Mouse (Mus musculus) liver, adult 2 months (tissue): ENCODE measurements around the gene Chit1. TPM values are rescaled to one million over a fixed set of nuclear protein-coding genes. Genes with fewer than 3 reads are reported as not detected.

Experiments
- DNase-seq: peaks from one replicate; pipeline ENCODE4 v3.0.0-alpha.2; 2011; ENCODE audit warnings: low read depth, low spot score; ENCODE audit errors: extremely low read depth
- H3K27ac ChIP-seq: fragments of 200-500 bp; replicated peaks from 2 replicates; pipeline ENCODE4 v1.5.1; 2012; ENCODE audit warnings: low read depth, mild to moderate bottlenecking, control low read depth, inconsistent platforms, low read length; ENCODE audit not compliant: insufficient read depth
- H3K27me3 ChIP-seq: fragments of 200-500 bp; 2 replicates; pipeline ENCODE4 v1.6.1; 2012; ENCODE audit warnings: mild to moderate bottlenecking, moderate library complexity, low read length, inconsistent platforms; ENCODE audit not compliant: control insufficient read depth, insufficient read depth
- H3K36me3 ChIP-seq: fragments of 200-500 bp; 2 replicates; pipeline ENCODE4 v1.6.1; 2012; ENCODE audit warnings: low read length, inconsistent platforms; ENCODE audit not compliant: control insufficient read depth, insufficient read depth
- H3K4me1 ChIP-seq: fragments of 200-500 bp; 2 replicates; pipeline ENCODE4 v1.6.1; 2011; ENCODE audit warnings: low read length; ENCODE audit not compliant: control insufficient read depth, insufficient read depth
- H3K4me3 ChIP-seq: fragments of 200-500 bp; 2 replicates; pipeline ENCODE4 v1.5.1; 2011; ENCODE audit warnings: low read depth, mild to moderate bottlenecking, control low read depth, low read length, moderate library complexity; ENCODE audit not compliant: insufficient read depth
- H3K79me2 ChIP-seq: fragments of 200-500 bp; 2 replicates; pipeline ENCODE4 v1.6.1; 2012; ENCODE audit warnings: inconsistent platforms, mild to moderate bottlenecking, low read length, moderate library complexity; ENCODE audit not compliant: control insufficient read depth, insufficient read depth
- H3K9ac ChIP-seq: fragments of 200-500 bp; 2 replicates; pipeline ENCODE4 v1.6.1; 2012; ENCODE audit warnings: low read depth, mild to moderate bottlenecking, control low read depth, inconsistent platforms, low read length
- CTCF ChIP-seq: fragments of 200-500 bp; IDR thresholded peaks from 2 replicates; pipeline ENCODE4 v1.5.1; 2011; ENCODE audit warnings: low read depth, low read length, control low read depth
- POLR2A ChIP-seq: fragments of 200-500 bp; IDR thresholded peaks from 2 replicates; pipeline ENCODE4 v1.6.1; 2011; ENCODE audit warnings: low read length, control low read depth; ENCODE audit not compliant: insufficient read depth; ENCODE audit errors: extremely low read depth
- whole genome bisulfite sequencing: fragments of 180-500 bp; shearing (Covaris S2); methylation state at CpG from one replicate; pipeline ENCODE4 v1.1.7; 2018; 5-methylcytosine and 5-hydroxymethylcytosine counted together
- polyA plus RNA-seq: library from polyadenylated mRNA; depleted of rRNA; stranded (reverse); fragments of >200 nt; gene quantifications from 2 replicates; pipeline ENCODE4 v1.2.3, GENCODE M21; 2012
- total RNA-seq: library from RNA; depleted of rRNA; stranded (reverse); fragments of >200 nt; gene quantifications from 2 replicates; pipeline ENCODE4 v1.2.3, GENCODE M21; 2014

Gene Chit1
- total and polyA plus RNA-seq, 2 experiments = not detected

- Histone ChIP-seq H3K4me3 (no peak overlapping the region), H3K27me3 (no peaks in the 10 kb centered on the region), H3K36me3 (no peaks in the 10 kb centered on the region), H3K4me1 (no peaks in the 10 kb centered on the region), H3K27ac (no peak overlapping the region), H3K9ac (no peak overlapping the region), H3K79me2 (no peaks in the 10 kb centered on the region)
- 88% methylated on average over 8 of the region's 8 CpGs for WGBS
- no peak for DNase-seq
- no peak for TF ChIP-seq POLR2A
- TF ChIP-seq CTCF = no peak
Observed at GRCm38 (mm10) chr1:134146066-134146465, 35.0 kb downstream of the Chit1 start.

- 74% methylated on average over 8 of the region's 8 CpGs for WGBS
- no peak overlapping the region for H3K27ac ChIP-seq
- TF ChIP-seq POLR2A (no peak), CTCF (no peak)
Observed at GRCm38 (mm10) chr1:134150076-134150475, 39.0 kb downstream of the Chit1 start.

GRCm38 (mm10) chr1:134150745-134151144 is 39.7 kb downstream of the Chit1 start:
- Histone ChIP-seq H3K27ac (no peak overlapping the region), H3K36me3 (no peaks in the 10 kb centered on the region), H3K27me3 (no peaks in the 10 kb centered on the region), H3K9ac (no peak overlapping the region), H3K79me2 (no peaks in the 10 kb centered on the region), H3K4me1 (no peaks in the 10 kb centered on the region), H3K4me3 (no peak overlapping the region)
- no peak for TF ChIP-seq POLR2A
- no peak for TF ChIP-seq CTCF
- WGBS = 94% methylated on average over 9 of the region's 9 CpGs
- no peak for DNase-seq

More at GRCm38 (mm10) chr1:134150076-134150475, 39.0 kb downstream of the Chit1 start:
- no peak overlapping the region for H3K4me3 ChIP-seq
- H3K36me3 ChIP-seq = no peaks in the 10 kb centered on the region
- H3K9ac ChIP-seq = no peak overlapping the region
- H3K79me2 ChIP-seq = no peaks in the 10 kb centered on the region
- no peak for DNase-seq
- H3K27me3 ChIP-seq = no peaks in the 10 kb centered on the region
- no peaks in the 10 kb centered on the region for H3K4me1 ChIP-seq

GRCm38 (mm10) chr1:134151655-134152412 is 40.8 kb downstream of the Chit1 start:
- DNase-seq = peak; percentile 64
- Histone ChIP-seq H3K9ac (no peak overlapping the region), H3K79me2 (no peaks in the 10 kb centered on the region), H3K27ac (no peak overlapping the region), H3K4me3 (no peak overlapping the region), H3K36me3 (no peaks in the 10 kb centered on the region), H3K27me3 (no peaks in the 10 kb centered on the region), H3K4me1 (no peaks in the 10 kb centered on the region)
- WGBS = 32% methylated on average over 13 of the region's 13 CpGs
- no peak for TF ChIP-seq POLR2A
- peak; percentile 74 for TF ChIP-seq CTCF

GRCm38 (mm10) chr1:134152626-134153590 is 41.9 kb downstream of the Chit1 start:
- H3K36me3 ChIP-seq = no peaks in the 10 kb centered on the region
- DNase-seq = no peak
- TF ChIP-seq CTCF = no peak
- no peak for TF ChIP-seq POLR2A
- H3K27me3 ChIP-seq = no peaks in the 10 kb centered on the region
- H3K79me2 ChIP-seq = no peaks in the 10 kb centered on the region
- no peak overlapping the region for H3K4me3 ChIP-seq
- 78% methylated on average over 21 of the region's 21 CpGs for WGBS
- no peaks in the 10 kb centered on the region for H3K4me1 ChIP-seq
- H3K9ac ChIP-seq = no peak overlapping the region
- no peak overlapping the region for H3K27ac ChIP-seq
